Mouse (Mus musculus) gastrocnemius, adult 8-10 months (tissue): Measurements from ENCODE around the gene Clic1. TPM values are rescaled to one million over a fixed set of nuclear protein-coding genes. Genes with fewer than 3 reads are reported as not detected.

Experiments used
- total RNA-seq, 4 experiments: library from RNA; stranded (reverse); gene quantifications; 2 replicates each; pipeline ENCODE4 v1.2.4; 2022

Gene Clic1
- total RNA-seq, 4 experiments from 2014 or later = 5.2 to 9.0 (median 6.6) TPM

Other genes with a start within 250 kb of the Clic1 start
- 1 to 10 TPM in 1 of 4 experiments, under 1 TPM in 1, not detected in 2; 0.34 to 3.1 TPM for gene Cyp21a1, start 245.4 kb upstream of the Clic1 start, total RNA-seq
- 1 to 10 TPM; 5.6 to 8.0 (median 6.9) TPM for gene Stk19, start 213.0 kb upstream of the Clic1 start, total RNA-seq
- gene Dxo, start 212.9 kb upstream of the Clic1 start, total RNA-seq = 1 to 10 TPM; 7.3 to 9.9 (median 8.6) TPM
- gene Skiv2l, start 199.8 kb upstream of the Clic1 start, total RNA-seq = 10 to 100 TPM; 21.3 to 23.4 (median 21.9) TPM
- gene Nelfe, start 199.6 kb upstream of the Clic1 start, total RNA-seq = 10 to 100 TPM in 1 of 4 experiments, 1 to 10 TPM in 3; 7.6 to 10.4 (median 8.9) TPM
- 1 to 10 TPM in 3 of 4 experiments, under 1 TPM in 1; 0.56 to 6.3 (median 2.8) TPM for gene Cfb, start 187.4 kb upstream of the Clic1 start, total RNA-seq
- gene Zbtb12, start 170.5 kb upstream of the Clic1 start, total RNA-seq = 1 to 10 TPM; 7.3 to 7.9 (median 7.6) TPM
- gene Gm20547, start 167.9 kb upstream of the Clic1 start, total RNA-seq = not detected
- 1 to 10 TPM in 3 of 4 experiments, under 1 TPM in 1; 0.73 to 2.3 (median 2.2) TPM for gene C2, start 151.7 kb upstream of the Clic1 start, total RNA-seq
- 10 to 100 TPM; 31.2 to 37.2 (median 33.4) TPM for gene Ehmt2, start 151.5 kb upstream of the Clic1 start, total RNA-seq
- under 1 TPM in 2 of 4 experiments, not detected in 2; 0.15 TPM for gene Slc44a4, start 135.5 kb upstream of the Clic1 start, total RNA-seq
- gene Neu1, start 118.7 kb upstream of the Clic1 start, total RNA-seq = 10 to 100 TPM in 2 of 4 experiments, 1 to 10 TPM in 2; 8.8 to 11.6 (median 10.5) TPM
- gene Hspa1b, start 90.7 kb upstream of the Clic1 start, total RNA-seq = 10 to 100 TPM in 1 of 4 experiments, 1 to 10 TPM in 3; 2.4 to 13.6 (median 3.7) TPM
- not detected for gene Gm20481, start 80.1 kb upstream of the Clic1 start, total RNA-seq
- 10 to 100 TPM in 1 of 4 experiments, 1 to 10 TPM in 3; 4.2 to 17.8 (median 5.3) TPM for gene Hspa1a, start 77.8 kb upstream of the Clic1 start, total RNA-seq
- 10 to 100 TPM; 19.4 to 26.1 (median 20.2) TPM for gene Hspa1l, start 77.3 kb upstream of the Clic1 start, total RNA-seq
- 10 to 100 TPM; 11.7 to 15.7 (median 13.0) TPM for gene Lsm2, start 68.1 kb upstream of the Clic1 start, total RNA-seq
- 10 to 100 TPM; 37.3 to 42.8 (median 41.0) TPM for gene Vars, start 49.0 kb upstream of the Clic1 start, total RNA-seq
- gene Vwa7, start 33.4 kb upstream of the Clic1 start, total RNA-seq = 10 to 100 TPM in 3 of 4 experiments, 1 to 10 TPM in 1; 8.0 to 18.8 (median 13.7) TPM
- gene Sapcd1, start 21.9 kb upstream of the Clic1 start, total RNA-seq = not detected
- gene Msh5, start 3.2 kb upstream of the Clic1 start, total RNA-seq = not detected
- 1 to 10 TPM; 4.3 to 6.2 (median 5.1) TPM for gene Ddah2, start 9.1 kb downstream of the Clic1 start, total RNA-seq
- gene Ly6g6c, start 15.4 kb downstream of the Clic1 start, total RNA-seq = not detected
- not detected for gene Mpig6b, start 16.2 kb downstream of the Clic1 start, total RNA-seq
- not detected for gene Ly6g6e, start 26.9 kb downstream of the Clic1 start, total RNA-seq
- gene Ly6g6d, start 28.1 kb downstream of the Clic1 start, total RNA-seq = 1 to 10 TPM in 1 of 4 experiments, under 1 TPM in 2, not detected in 1; 0.53 to 1.8 (median 0.99) TPM
- not detected for gene Ly6g6f, start 35.6 kb downstream of the Clic1 start, total RNA-seq
- 100 to 1,000 TPM in 1 of 4 experiments, 10 to 100 TPM in 3; 84.1 to 107 (median 92.9) TPM for gene Abhd16a, start 39.3 kb downstream of the Clic1 start, total RNA-seq
- gene Ly6g5c, start 58.3 kb downstream of the Clic1 start, total RNA-seq = not detected
- not detected for gene Ly6g5b, start 65.5 kb downstream of the Clic1 start, total RNA-seq
- 10 to 100 TPM in 1 of 4 experiments, 1 to 10 TPM in 3; 8.6 to 11.4 (median 9.3) TPM for gene Gpank1, start 71.5 kb downstream of the Clic1 start, total RNA-seq
- gene Csnk2b, start 72.1 kb downstream of the Clic1 start, total RNA-seq = 100 to 1,000 TPM; 169 to 216 (median 180) TPM
- 10 to 100 TPM; 13.6 to 22.6 (median 17.0) TPM for gene D17H6S53E, start 76.4 kb downstream of the Clic1 start, total RNA-seq
- gene Apom, start 82.1 kb downstream of the Clic1 start, total RNA-seq = not detected
- gene Bag6, start 85.2 kb downstream of the Clic1 start, total RNA-seq = 100 to 1,000 TPM; 206 to 247 (median 236) TPM
- gene Prrc2a, start 114.9 kb downstream of the Clic1 start, total RNA-seq = 10 to 100 TPM; 90.5 to 98.3 (median 94.6) TPM
- gene Aif1, start 126.1 kb downstream of the Clic1 start, total RNA-seq = under 1 TPM in 2 of 4 experiments, not detected in 2; 0.52 to 0.72 TPM
- gene Lst1, start 138.5 kb downstream of the Clic1 start, total RNA-seq = under 1 TPM in 2 of 4 experiments, not detected in 2; 0.73 to 0.92 TPM
- gene Ltb, start 144.5 kb downstream of the Clic1 start, total RNA-seq = not detected
- under 1 TPM in 1 of 4 experiments, not detected in 3; 0.31 TPM for gene Tnf, start 152.0 kb downstream of the Clic1 start, total RNA-seq
- gene Lta, start 155.4 kb downstream of the Clic1 start, total RNA-seq = under 1 TPM; 0.53 to 0.76 (median 0.65) TPM
- gene Gm16181, start 170.9 kb downstream of the Clic1 start, total RNA-seq = not detected
- 1 to 10 TPM; 1.3 to 2.3 (median 1.9) TPM for gene Atp6v1g2, start 183.7 kb downstream of the Clic1 start, total RNA-seq
- 1 to 10 TPM; 6.3 to 8.6 (median 8.0) TPM for gene Nfkbil1, start 185.8 kb downstream of the Clic1 start, total RNA-seq
- 10 to 100 TPM; 77.1 to 93.9 (median 81.7) TPM for gene Ddx39b, start 191.8 kb downstream of the Clic1 start, total RNA-seq
- gene H2-D1, start 212.8 kb downstream of the Clic1 start, total RNA-seq = 10 to 100 TPM; 31.3 to 52.9 (median 41.7) TPM